Mouse (Mus musculus): Measurements from ENCODE around the gene Dock8.
"Not testable (repeated sequence)": the region's sequence is repeated elsewhere in the genome, so short reads cannot be mapped to it uniquely, and the experiment has no call there.

The Dock8 gene

DNA sequence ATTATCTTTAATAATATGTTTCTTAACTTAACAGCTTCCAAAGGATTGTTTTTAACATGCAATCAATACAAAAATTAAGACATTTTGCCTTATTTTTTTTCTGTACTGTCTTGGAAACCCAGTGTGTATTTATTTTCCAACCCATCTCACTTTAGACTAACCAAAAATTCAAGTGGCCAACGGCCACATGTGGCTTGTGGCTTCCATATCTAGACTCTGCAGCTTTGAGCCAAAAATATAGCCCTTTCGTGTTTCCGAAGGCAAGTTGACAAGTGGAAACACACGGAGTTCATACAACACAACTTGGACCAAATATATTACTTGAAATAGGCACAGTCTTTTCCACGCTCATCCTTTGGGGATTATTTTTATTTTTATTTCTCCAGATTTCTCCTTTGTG is 773 bp upstream of the Dock8 start:
- in situ Hi-C loops (cut with MboI, MseI) = no loop called here

DNA sequence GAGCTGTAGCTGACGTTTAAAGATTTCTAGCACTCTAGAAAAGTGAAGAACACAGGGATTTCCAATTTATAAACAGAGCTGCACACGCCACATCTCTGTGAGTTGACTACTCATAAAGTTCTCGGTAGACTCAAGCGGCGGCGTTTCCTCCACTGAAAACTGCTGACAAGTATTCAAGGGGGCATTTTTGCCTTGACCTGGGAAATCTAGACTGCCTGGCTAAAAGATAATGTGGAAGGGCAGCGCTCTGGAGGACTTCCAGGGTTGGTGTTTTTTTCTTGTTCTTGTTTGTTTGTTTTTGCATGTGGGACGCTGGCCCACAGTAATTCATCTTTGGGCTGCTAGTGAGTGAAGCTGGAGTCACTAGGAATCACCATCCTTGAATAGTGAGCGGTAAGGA is 819 bp downstream of the Dock8 start:
- in situ Hi-C loops (cut with MboI, MseI) = no loop called here

DNA sequence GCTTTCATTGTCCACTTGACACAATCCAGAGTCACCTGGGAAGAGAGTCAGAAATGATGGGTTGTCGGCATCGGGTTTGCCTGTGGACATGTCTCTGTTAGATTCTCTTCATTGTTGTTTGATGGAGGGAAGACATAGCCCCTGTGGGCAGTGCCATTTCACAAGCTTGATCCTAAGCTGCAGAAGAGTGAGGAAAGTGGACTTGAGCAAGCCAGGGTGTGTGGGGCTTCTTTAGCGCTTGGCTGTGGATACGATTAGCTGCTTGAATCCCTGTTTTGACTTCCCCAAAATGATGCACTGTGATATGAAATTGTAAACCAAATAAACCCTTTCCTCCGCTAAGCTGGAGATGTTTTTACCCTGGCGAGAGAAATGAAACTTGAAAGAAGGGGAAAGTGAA is 2.7 kb downstream of the Dock8 start:
- in situ Hi-C loops (cut with MboI, MseI) = no loop called here

DNA sequence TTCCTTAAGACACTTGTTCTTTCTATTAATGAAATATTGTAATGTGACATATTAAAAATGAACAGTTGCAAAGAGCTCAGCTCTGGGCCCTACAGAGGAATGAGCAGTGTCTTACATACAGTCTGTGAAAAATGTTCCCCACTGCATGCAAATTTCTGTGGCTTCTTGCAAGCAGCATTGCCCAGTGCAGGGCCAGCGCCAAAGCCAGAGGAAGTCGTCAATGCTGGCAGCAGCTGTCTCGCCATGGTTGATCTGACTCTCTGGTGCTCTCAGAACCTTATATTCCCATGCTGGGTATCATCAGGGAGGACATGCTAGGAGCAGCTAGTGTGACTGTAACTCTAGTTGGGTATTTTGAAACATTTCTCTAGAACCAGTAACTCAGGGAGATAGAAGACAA is 3.5 kb downstream of the Dock8 start:
- in situ Hi-C loops (cut with MboI, MseI) = no loop called here

DNA sequence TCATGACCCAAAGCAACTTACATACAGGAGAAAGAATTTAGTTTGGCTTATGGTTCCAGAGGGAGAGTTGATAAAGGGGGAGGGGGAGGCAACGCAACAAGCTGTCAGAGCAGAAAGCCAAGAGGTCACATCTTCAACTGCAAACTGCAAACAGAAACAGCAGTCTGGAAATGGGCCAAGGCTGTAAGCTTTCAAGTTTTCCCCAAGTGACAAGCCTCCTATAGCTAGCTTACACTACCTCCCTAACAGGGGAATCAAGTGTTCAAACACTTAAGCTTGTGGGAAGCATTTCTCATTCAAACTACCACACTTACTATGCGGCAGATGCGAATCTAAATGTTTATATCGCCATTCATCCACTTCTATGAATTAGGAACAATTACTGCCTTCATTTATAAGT is 4.5 kb downstream of the Dock8 start:
- in situ Hi-C loops (cut with MboI, MseI) = no loop called here

DNA sequence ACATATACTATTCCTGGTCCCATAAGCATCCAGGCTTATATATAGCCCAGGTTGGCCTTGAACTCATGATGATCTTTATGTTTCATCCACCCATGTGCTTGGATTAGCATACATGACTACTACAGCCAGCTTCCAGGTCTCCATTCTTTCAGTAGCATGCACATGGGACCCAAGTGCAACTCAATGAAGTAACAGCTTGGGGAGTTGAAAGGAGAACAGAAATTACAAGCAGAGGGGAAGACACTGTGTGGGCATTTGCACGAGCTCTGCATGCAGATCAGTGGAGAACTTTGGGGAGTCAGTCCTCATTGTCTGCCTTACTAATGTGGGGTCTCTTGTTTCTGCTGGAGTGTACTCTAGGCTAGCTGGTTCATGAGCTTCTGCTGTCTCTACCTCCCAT is 7.4 kb downstream of the Dock8 start:
- in situ Hi-C loops (cut with MboI, MseI) = no loop called here

DNA sequence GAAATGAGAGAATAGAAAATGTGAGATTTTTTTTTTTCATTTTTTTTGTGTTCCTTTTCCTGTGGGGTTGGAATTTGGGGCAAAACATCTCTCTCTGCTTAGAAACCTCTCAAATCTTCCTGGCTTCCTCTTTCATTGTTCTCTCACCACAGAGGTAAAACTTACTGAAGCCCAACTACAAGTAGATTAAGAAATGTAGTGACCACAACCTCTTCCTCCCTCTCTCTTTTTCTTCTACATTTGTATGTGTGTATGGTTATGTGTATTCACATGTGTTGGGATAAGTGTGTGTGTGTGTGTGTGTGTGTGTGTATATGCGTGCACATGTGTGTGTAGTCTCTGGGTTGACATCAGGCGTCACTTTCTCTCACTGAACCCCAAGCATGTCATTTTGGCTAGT is 9.2 kb downstream of the Dock8 start:
- in situ Hi-C loops (cut with MboI, MseI) = no loop called here

DNA sequence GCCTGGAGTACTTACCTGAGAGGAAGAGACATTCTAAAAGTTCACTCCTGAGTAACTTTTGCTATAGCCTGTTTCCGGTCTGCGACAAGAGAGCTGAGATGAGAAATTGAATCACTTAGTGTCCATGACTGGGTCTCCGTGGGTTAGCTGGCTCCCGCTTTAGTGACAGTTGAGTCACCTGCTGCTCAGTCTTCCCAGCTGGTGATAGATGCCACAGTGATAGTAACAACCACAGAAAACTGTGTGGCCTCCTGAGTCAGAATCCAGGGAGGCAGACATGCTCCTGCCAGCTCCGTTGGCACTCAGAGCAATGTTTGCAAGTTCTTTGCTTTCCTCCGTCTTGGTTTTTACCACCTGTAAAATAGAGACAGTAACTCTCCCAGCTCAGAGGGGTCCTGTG is 23.4 kb downstream of the Dock8 start:
- in situ Hi-C loops (cut with MboI, MseI) = no loop called here

DNA sequence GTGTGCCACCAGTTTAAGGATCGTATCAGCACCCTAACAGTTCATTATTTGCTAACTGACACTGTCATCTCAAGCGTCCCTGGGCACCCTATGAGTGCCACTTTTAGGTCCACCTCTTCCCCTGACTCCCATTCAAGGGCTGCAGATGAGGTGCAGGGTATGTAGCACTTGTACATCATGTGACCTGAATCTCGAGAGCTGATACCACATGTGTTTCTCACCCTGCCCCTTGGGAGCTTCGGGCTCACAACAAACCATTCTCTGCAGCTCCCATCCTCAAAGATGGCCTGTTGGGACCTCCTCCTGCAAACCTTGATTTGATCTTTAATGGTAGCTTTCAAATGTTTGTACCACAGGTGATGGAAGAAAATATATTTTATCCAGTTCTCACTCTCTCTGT is 32.4 kb downstream of the Dock8 start:
- in situ Hi-C loops (cut with MboI, MseI) = no loop called here

DNA sequence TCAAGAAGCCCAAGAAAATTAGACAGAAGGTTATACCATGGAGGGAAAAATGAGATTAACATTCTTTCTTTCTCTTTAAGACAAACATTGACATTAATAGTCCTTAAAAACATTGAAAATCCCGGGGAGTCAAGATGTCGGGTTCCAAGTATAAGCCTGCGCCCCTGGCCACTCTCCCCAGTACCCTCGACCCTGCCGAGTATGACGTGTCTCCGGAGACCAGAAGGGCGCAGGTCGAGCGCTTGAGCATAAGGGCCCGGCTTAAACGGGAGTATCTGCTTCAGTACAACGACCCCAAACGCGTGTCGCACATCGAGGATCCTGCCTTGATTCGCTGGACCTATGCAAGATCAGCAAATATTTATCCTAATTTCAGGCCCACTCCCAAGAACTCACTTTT is 33.7 kb downstream of the Dock8 start:
- in situ Hi-C loops (cut with MboI, MseI) = not testable (repeated sequence)

DNA sequence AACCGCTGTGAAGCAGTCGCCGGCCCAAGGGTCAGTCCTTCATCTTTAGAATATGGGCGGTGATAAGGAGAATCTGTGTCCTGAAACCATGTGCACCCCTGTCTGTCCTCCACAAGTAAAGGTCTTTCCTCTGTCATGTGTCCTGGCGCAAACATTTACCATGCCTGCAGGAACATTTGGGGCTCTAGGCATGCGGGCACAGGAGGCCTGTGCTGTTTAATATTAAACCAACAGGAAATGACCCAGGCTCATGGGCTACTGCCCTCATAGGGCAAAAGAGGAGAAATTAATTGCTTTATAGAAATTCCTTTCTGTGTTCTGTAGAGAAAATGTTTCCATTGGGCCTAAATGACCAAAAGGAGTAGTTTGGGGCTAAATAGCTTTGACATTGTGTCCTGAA is 36.5 kb downstream of the Dock8 start:
- in situ Hi-C loops (cut with MboI, MseI) = no loop called here

DNA sequence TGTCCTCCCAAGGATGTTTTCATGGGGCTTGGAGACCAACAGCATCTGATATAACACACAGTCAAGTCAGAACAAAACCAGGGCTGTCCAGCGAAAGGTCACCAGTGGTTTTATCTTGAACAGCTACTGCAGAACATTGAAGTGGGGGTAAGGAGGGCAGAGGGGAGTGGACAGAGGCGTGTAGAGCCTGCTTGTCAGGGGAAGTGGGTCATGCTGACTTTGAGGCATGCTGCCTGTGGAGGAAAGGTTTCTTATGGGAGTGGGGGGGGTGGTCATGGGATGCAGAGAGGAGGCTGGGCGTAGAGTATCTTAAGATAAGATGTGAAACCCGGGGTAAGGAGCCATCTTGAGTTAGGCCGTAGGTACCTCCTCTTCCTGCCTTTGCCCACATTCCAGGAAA is 37.5 kb downstream of the Dock8 start:
- in situ Hi-C loops (cut with MboI, MseI) = no loop called here

DNA sequence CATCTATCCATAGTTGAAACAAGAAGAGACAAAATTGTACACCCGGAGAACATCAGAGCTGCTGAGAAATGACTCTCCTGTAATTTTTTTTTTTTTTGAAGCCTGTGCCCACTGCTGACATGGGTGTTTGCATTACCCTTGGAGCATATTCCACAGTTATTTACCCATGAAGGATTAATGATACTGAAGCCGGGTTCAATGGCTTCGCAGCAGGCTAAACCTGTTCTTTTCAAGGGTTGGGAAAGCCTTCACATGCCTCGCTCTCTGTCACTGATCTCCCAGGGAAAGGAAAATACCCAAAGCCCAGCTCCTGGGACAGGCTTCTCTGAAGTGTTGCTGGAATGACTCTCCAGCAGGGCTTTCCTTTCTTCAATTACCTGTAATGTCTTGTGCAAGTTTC is 37.9 kb downstream of the Dock8 start:
- in situ Hi-C loops (cut with MboI, MseI) = no loop called here

DNA sequence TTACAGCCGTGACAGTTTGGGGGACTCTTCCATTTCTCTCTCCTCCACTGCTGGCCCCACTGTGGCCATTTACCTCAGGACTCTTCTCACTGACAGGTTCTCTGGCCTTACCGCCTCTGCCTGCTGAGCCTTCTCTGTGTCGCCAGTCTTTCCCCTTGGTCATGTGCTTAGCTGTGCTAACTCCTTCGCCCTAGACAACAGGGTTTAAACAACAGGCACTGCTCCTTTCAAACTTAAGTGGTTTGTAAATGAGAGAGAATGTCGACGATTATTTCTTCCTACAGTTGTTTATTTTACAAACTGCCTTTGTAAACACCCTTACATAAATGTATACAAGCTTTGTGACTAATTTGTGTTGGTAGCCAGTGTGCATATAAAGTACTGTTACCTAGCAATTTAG is 39.0 kb downstream of the Dock8 start:
- in situ Hi-C loops (cut with MboI, MseI) = no loop called here

DNA sequence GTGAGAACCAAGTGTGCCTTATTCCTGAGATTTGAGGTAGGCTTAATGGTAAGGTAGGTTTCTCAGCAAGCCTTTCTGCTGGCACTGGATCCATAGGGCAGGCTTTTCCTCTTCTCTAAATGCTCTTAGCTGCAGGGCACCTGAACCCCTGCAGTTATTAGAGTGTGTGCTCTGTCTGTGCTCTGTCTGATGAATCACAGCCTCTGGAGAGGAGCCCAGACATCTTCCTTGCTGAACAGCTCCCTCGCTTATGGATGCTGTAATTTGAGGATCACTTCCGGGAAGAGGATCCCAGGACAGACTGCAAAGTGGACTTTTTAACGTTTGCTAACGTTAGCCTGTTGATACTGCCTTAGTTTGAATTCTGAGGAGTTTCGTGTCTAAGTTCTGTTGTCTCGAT is 41.9 kb downstream of the Dock8 start:
- in situ Hi-C loops (cut with MboI, MseI) = no loop called here

DNA sequence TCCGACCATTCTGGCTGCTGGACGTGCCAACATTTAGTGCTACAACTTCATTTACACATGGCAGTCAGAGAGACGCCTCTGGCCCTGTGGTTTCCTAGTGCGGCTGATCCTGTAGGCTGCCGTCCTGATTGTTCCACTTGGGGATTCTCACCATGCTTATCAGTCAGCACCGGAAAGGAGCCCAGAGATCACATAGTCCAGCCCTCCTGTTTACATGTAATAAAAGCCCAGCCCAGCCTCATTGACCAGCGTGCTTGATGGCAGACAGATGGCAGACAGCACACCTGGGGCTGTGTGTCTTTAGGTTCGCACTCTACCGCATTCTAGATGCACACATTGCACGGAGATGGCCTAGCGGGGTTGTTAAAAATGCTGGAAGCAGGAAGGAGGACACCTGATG is 43.6 kb downstream of the Dock8 start:
- in situ Hi-C loops (cut with MboI, MseI) = no loop called here

DNA sequence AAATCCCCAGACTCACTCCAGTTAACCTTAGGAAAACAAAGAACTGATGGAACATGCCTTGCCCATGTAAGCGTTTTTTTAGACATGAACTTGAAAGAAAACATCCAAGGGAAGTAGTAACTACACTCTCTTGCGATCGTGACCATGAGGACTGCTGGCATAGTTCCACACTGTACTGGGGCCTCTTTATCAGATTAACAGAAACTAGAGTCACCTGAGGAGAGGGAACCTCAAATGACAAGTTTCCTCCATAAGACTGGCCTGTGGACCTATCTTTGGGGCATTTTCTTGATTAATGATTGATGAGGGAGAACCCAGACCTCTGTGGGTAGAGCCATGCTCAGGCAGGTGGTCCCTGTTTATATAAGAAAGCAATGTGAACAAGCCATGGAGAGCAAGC is 44.7 kb downstream of the Dock8 start:
- in situ Hi-C loops (cut with MboI, MseI) = no loop called here

DNA sequence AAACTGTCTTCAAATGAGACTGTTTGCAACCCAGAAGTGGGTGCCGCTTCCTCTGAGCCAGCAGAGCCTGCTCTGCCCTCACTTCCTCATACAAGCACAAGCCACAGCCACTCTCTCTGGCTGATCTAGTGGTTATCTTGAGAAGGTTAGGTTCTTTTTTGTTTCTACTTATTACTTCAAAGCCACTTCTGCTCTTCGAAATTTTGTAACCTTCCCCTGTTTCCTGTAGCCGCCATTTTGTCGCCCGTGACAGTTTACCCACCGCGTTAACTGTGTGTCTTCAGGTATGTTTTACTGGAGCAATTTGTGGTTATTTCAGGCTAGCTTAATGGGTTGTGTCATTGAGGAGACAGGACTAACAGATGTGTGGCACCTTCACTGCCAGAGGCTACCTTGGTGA is 53.0 kb downstream of the Dock8 start:
- in situ Hi-C loops (cut with MboI, MseI) = no loop called here

DNA sequence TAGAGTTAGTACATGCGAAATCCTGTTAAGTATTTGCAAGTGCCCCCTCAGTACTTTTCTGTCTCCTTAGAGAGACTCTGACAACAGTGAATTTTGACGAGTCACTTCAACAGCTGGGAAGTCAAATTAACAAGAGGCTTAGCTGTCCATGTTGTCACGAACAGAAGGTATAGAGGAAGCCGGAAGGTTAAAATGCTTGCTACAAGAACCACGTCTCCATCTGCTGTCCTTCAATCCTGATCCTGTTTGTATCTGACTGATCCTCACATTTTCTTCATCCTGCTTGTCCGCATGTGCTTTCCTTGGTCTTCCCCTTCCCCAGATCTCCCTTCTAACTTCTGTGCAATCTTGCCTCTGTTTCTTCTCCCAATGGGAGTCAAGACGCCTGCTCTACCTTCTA is 53.8 kb downstream of the Dock8 start:
- in situ Hi-C loops (cut with MboI, MseI) = no loop called here

DNA sequence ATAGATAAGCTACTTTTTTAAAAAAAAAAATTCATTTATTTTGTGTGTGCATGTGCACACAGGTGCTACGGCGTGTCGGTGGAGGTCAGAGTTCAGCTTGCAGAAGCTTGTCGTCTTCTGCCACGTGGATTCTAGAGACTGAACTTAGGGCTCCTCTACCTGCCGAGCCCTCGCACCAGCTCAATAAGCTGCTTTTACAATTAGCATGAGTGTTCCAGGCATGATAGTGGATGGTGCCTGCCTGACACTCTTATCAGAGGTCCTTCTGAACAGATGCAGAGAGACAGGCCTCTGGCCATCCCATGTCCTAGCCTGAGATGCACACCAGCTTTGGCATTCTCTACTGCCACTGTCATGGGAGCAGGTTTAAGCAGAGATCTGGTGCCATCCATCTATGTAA is 55.7 kb downstream of the Dock8 start:
- in situ Hi-C loops (cut with MboI, MseI) = no loop called here

DNA sequence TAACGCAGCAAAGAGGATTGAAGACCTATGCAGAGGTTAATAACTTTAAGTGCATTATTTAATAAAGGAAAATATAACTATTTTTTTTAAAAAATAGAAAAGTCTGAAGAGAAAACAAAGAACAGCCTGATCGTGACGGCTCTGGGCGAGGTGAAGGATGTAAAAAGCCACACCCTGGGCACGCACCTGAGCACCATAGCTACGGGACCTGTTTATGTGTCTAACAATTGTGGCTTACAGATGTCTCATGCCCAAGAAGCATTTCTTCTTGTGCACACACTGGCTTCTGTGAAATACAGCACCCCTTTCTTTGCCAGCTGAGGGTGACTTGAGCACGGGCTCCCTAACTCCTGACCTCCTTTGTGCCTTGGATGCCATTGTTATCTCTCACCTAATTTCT is 56.2 kb downstream of the Dock8 start:
- in situ Hi-C loops (cut with MboI, MseI) = no loop called here

DNA sequence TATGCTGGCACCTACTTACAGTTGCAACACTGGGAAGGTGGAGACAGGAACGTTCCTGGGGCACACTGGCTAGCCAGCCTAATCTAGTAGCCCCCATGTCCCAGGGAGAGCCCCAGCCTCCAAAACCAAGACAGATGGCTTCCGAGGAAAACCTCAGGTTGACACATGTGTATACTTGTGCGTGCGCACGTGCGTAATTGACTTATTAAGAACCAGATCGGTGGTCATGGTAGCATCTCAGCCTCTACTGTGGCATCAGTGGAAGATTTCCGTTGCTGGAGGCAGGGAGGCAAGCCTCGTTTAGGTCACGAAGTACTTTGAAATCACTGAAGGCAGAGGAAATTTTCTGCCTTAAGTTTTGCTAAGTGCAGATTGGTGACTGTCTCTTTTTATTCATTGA is 56.9 kb downstream of the Dock8 start:
- in situ Hi-C loops (cut with MboI, MseI) = no loop called here

DNA sequence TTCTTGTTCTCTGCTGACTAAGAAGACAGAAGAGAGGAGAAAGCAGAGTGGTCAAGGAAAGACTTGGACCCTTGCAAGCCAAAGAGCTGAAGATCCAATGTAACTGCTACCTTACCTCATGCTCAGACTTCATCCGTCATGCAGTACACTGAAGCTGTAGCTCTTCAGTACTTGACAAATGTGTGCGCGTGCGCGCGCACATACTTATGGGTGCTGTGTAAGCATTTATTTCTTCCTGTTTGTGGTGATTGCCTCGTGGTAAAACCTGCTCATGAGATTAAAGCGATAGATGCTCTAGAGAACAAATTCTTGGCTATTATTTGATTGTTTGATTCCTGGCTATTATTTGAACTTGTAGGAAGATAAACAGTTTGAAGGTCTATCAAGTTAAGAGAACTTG is 58.5 kb downstream of the Dock8 start:
- in situ Hi-C loops (cut with MboI, MseI) = no loop called here

DNA sequence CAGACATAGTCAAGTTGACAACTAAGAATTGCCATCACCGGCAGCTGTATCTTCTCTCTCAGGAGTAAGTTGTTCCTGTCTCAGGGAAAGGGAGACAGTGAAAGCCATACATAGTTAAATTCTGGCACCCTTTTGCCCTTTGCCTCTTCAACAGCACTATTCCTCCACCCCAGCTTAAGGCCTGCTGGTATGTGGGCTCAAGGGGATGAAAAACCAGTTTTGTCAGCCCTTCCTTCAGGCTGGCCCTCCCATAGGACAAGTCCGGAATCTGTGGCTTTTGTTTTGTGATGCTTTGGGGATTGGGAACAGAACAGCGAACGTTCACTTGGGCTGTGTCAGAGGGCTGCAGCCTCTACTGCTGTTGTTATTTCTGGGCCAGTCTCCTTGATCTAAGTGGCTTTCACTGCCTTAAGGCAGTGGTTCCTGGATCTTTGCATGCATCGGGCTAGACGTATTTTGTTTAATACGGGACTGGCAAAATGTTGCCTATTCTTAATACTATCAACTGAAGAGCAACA is 60.6 kb downstream of the Dock8 start:
- in situ Hi-C loops (cut with MboI, MseI) = loop anchor here in 1 of 2 experiments (10.0 kb wide), 1 partner anchor 1925 kb away; no protein-coding TSS in a partner anchor

DNA sequence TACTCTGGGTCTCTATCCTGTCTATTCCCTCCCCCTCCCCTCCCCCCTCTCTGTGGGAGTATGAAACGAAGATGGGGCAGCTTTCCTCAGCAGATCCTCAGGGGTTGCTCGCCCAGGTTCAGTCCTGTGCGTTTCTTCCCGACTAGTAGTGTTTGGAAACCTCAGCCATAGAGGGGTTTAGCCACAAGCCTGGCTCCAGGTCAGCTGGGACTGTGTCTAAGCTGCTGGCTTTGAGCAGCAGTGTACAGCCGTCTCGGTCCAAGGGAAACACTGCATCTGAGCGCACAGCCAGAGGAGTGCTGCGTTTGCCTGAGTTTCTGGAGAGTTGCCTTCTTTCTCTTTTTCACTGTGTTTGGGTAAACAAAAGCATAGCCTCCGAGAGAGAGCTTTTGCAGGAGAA is 61.0 kb downstream of the Dock8 start:
- in situ Hi-C loops (cut with MboI, MseI) = loop anchor here in 1 of 2 experiments (10.0 kb wide), 1 partner anchor 1926 kb away; no protein-coding TSS in a partner anchor

All from T-helper 17 cell (primary cell).